Mouse (Mus musculus): ENCODE results near the gene Etv6. TPM values are rescaled to one million over a fixed set of nuclear protein-coding genes. Genes with fewer than 3 reads are reported as not detected.

The Etv6 gene
- polyA plus RNA-seq, 1 experiment from 2014 or later, result 12.1 TPM

DNA sequence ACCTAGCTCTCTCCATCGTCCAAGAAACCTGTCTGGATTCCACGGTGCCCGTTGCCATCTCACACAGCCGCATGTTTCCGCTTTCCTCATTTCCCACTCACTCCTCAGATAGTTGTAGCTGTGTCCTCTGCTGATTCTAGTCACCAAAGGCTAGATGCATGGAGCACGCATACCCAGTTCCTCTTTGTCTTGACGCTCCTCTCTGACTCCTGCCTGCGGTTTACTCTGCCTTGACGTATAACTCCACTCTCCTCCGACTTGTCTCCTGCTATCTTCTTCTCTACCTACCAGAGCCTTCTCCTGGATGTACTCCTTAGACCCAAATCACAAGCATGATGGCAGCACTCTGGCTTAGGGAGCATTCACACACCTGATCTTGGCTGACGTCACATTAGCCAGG lies 169.7 kb downstream of the Etv6 start:
- WGBS, result 95% methylated on average over 11 of the region's 11 CpGs
- H3K36me3 ChIP-seq, result peaks cover 3% of the 10 kb centered on the region; the same call in 1 of the 2 replicates
- H3K27ac ChIP-seq, result no peak overlapping the region
- H3K27me3 ChIP-seq (ENCODE audit: insufficient read depth, poor library complexity, severe bottlenecking), result no peaks in the 10 kb centered on the region
- no peaks in the 10 kb centered on the region for H3K9me3 ChIP-seq
- no peak overlapping the region for H3K4me3 ChIP-seq
- H3K4me1 ChIP-seq (replicated peaks), result peaks cover 31% of the 10 kb centered on the region
- no peak for DNase-seq (ENCODE audit: low spot score)

GRCm38 (mm10) chr6:134205726-134206125 lies 170.2 kb downstream of the Etv6 start:
- DNase-seq (ENCODE audit: low spot score), result no peak
- WGBS, result 89% methylated on average over 5 of the region's 5 CpGs
- Histone ChIP-seq H3K9me3 (no peaks in the 10 kb centered on the region), H3K27me3 (ENCODE audit: insufficient read depth, poor library complexity, severe bottlenecking) (no peaks in the 10 kb centered on the region), H3K36me3 (no peaks in the 10 kb centered on the region), H3K4me1 (replicated peaks) (peaks cover 25% of the 10 kb centered on the region), H3K27ac (no peak overlapping the region), H3K4me3 (no peak overlapping the region)

DNA sequence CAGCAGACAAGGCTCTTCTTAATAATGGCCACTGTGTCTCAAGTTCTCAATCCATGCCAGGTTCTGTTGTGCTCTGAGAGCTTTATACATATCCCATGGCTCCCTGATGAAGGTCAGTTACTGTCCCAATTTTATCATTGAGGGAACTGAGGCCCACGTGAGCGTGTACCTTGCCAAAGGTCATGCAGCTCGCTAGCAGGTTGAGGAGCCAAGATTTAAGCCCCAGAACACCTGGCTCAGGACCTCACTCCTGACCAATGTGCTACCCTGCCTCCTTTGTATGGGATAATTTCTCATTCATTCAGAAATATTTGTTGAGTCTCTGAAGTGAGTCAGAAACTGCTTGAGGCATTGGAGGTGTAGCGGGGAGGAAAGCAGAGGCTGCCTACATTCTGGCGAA lies 170.8 kb downstream of the Etv6 start:
- H3K27ac ChIP-seq, result no peak overlapping the region

DNA sequence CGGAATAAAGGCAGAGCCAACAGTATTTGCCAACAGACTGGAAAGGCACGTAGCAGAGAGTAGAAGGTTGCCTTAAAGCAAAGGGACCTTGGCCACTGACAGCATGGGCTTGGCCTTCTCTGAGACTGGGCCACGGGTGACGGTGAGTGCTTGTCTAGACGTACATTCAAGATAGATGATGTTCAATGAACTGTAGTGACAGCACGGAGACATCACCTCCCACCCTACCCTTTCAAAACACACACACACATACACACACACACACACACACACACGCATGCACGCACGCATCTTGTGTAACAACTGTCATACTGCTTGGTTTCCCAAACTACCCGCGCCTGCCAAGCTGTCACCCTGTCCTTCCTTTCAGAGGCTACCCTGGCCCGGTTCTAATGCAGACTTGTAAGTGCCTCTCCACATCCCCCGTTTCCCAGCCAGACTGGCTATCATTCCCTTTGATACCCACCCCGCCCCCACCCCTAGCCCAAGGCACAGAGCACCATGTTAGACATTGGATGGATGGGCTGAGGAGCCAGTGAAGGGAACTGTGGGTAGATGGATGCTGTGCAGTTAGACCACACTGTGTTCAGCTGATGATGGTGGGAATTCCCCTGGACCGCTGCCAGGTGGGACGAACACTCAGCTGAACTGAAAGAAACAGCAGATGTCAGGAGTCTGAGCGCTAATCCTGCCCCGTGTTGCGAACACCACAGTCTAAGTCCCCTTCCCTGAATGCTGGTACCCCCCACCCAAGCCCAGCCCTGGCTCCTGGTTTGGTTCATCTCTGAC lies 172.1 kb downstream of the Etv6 start:
- peak overlapping the region; percentile 12; the same call in 1 of the 2 replicates for H3K27ac ChIP-seq
- DNase-seq (ENCODE audit: low spot score), result no peak

More for the DNA sequence above, 170.8 kb downstream of the Etv6 start:
- H3K9me3 ChIP-seq, result no peaks in the 10 kb centered on the region
- peaks cover 25% of the 10 kb centered on the region for H3K4me1 ChIP-seq (replicated peaks)
- no peaks in the 10 kb centered on the region for H3K27me3 ChIP-seq (ENCODE audit: insufficient read depth, poor library complexity, severe bottlenecking)
- DNase-seq (ENCODE audit: low spot score), result no peak
- no peak overlapping the region for H3K4me3 ChIP-seq
- WGBS, result 92% methylated on average over 5 of the region's 5 CpGs
- H3K36me3 ChIP-seq, result no peaks in the 10 kb centered on the region

DNA sequence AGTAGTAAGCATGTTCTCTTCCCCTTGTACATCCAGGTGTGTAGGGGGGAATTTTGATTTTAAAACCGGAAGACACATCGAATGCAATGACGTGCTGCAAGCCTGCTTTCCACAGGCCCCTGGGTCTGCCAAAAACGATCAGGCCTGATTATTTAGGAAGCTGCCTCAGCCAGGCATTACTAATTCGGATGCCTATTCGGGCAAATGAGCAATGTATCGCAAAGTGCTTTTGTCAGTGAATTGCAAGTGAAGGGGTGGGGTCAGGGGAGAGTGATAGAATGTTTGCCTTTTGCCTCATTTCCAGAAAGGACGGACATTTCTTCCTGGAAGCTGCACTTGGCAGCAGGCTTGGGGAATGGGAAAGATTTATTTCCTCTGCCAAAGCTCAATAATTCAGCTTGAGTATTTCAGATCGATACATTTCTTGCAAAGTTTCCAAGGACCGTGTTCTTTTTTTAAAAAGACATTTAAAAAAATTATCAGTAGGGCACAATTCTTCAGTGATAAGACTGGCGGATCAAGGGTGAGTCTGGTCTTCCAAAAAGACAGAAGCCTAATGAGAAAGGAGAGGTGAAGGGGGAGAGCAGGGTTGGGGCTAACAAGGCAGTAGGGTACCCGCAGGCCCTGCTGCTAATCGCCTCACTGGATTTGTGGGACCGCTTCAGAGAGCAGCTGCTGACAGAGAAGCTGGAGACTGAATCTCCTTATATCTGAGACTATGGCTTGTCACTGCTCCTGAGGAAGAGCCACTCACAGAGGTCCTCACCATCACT lies 172.9 kb downstream of the Etv6 start:
- Histone ChIP-seq H3K27me3 (ENCODE audit: insufficient read depth, poor library complexity, severe bottlenecking) (no peaks in the 10 kb centered on the region), H3K4me1 (replicated peaks) (peaks cover 28% of the 10 kb centered on the region), H3K36me3 (no peaks in the 10 kb centered on the region), H3K9me3 (no peaks in the 10 kb centered on the region), H3K4me3 (no peak overlapping the region), H3K27ac (0 out of 2 replicates have a peak overlapping the region, but pooled peaks have one; percentile 12)
- DNase-seq (ENCODE audit: low spot score), result no peak
- 84% methylated on average over 14 of the region's 14 CpGs for WGBS

More for the DNA sequence above, 172.1 kb downstream of the Etv6 start:
- H3K4me1 ChIP-seq (replicated peaks), result peaks cover 28% of the 10 kb centered on the region
- H3K27me3 ChIP-seq (ENCODE audit: insufficient read depth, poor library complexity, severe bottlenecking), result no peaks in the 10 kb centered on the region
- H3K4me3 ChIP-seq, result no peak overlapping the region
- WGBS, result 86% methylated on average over 19 of the region's 19 CpGs
- no peaks in the 10 kb centered on the region for H3K9me3 ChIP-seq
- no peaks in the 10 kb centered on the region for H3K36me3 ChIP-seq

GRCm38 (mm10) chr6:134210675-134211457 lies 175.4 kb downstream of the Etv6 start:
- peaks cover 28% of the 10 kb centered on the region for H3K4me1 ChIP-seq (replicated peaks)
- 88% methylated on average over 13 of the region's 13 CpGs for WGBS
- H3K36me3 ChIP-seq, result 0 out of 2 replicates have a peak, but pooled peaks cover 2% of the 10 kb centered on the region
- H3K27me3 ChIP-seq (ENCODE audit: insufficient read depth, poor library complexity, severe bottlenecking), result no peaks in the 10 kb centered on the region
- no peaks in the 10 kb centered on the region for H3K9me3 ChIP-seq
- no peak overlapping the region for H3K4me3 ChIP-seq
- no peak for DNase-seq (ENCODE audit: low spot score)
- no peak overlapping the region for H3K27ac ChIP-seq

DNA sequence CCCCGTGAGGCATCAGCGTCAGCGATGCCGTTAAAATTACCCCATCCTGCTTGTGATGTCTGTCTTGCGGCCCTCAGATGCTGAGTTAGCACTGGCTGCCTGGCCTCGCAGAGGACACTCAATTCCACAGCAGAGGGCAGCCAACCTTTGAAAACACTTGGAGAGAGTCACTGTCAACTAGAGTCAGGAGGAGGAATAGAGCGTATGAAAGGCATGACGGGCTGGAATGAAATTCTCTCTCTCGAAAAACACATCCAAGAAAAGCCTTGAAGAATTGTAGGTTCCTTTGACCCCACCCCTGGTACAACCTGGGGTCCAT lies 175.9 kb downstream of the Etv6 start:
- Histone ChIP-seq H3K9me3 (no peaks in the 10 kb centered on the region), H3K36me3 (0 out of 2 replicates have a peak, but pooled peaks cover 2% of the 10 kb centered on the region), H3K4me3 (no peak overlapping the region), H3K4me1 (replicated peaks) (peaks cover 26% of the 10 kb centered on the region), H3K27ac (no peak overlapping the region), H3K27me3 (ENCODE audit: insufficient read depth, poor library complexity, severe bottlenecking) (no peaks in the 10 kb centered on the region)
- no peak for DNase-seq (ENCODE audit: low spot score)
- 86% methylated on average over 9 of the region's 9 CpGs for WGBS

DNA sequence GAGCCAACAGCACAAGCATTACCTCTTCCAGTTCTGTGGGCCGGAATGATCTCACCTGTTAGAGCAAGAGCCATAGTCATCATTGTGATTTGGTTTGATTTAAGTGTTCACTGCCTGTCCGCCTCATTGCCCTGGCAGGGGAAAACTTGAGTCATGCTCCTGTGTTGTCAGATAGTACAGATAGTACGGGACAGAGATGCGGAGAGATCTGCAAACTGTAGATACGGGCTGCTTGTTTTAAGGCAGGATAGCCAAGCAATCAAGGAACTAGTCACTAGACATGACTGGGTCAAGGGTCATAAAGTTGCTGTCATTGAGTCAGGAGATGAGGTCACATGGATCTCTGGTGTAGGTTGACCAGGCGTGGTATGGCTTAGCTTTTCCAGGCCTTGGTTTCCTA lies 182.2 kb downstream of the Etv6 start:
- H3K27me3 ChIP-seq (ENCODE audit: insufficient read depth, poor library complexity, severe bottlenecking), result no peaks in the 10 kb centered on the region
- no peak for DNase-seq (ENCODE audit: low spot score)

DNA sequence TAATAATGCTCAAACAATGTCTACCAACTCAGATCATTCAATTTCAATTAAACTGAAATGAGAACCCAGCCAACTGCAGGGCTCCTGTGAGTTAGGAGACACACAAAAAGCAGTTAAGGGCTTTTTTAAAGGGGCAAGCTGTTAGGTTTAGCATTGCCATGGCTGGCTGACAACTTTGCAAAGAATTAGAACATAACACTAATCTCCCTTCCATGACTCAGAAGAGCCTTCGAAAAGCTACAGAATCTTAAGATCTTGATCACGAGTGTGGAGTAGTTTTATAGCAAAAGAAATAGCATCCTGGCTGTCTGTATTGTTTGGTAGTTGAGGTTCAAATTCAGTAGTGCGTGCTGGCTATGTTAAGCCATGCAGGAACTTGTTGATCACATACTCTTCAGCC lies 182.9 kb downstream of the Etv6 start:
- no peaks in the 10 kb centered on the region for H3K9me3 ChIP-seq
- H3K36me3 ChIP-seq, result peaks cover 14% of the 10 kb centered on the region
- no peak overlapping the region for H3K4me3 ChIP-seq
- H3K27me3 ChIP-seq (ENCODE audit: insufficient read depth, poor library complexity, severe bottlenecking), result no peaks in the 10 kb centered on the region
- no peak overlapping the region for H3K27ac ChIP-seq
- 94% methylated on average over 3 of the region's 3 CpGs for WGBS
- no peak for DNase-seq (ENCODE audit: low spot score)
- peaks cover 13% of the 10 kb centered on the region for H3K4me1 ChIP-seq (replicated peaks)

More for the DNA sequence above, 182.2 kb downstream of the Etv6 start:
- Histone ChIP-seq H3K4me1 (replicated peaks) (peaks cover 12% of the 10 kb centered on the region), H3K9me3 (no peaks in the 10 kb centered on the region), H3K36me3 (peaks cover 7% of the 10 kb centered on the region; the same call in 1 of the 2 replicates), H3K4me3 (no peak overlapping the region), H3K27ac (no peak overlapping the region)
- 92% methylated on average over 6 of the region's 6 CpGs for WGBS

GRCm38 (mm10) chr6:134219358-134219757 lies 183.9 kb downstream of the Etv6 start:
- peaks cover 13% of the 10 kb centered on the region for H3K4me1 ChIP-seq (replicated peaks)
- H3K9me3 ChIP-seq, result no peaks in the 10 kb centered on the region
- H3K27me3 ChIP-seq (ENCODE audit: insufficient read depth, poor library complexity, severe bottlenecking), result no peaks in the 10 kb centered on the region
- WGBS, result 80% methylated on average over 6 of the region's 6 CpGs
- H3K36me3 ChIP-seq, result peaks cover 14% of the 10 kb centered on the region
- DNase-seq (ENCODE audit: low spot score), result no peak
- H3K4me3 ChIP-seq, result no peak overlapping the region
- H3K27ac ChIP-seq, result no peak overlapping the region

DNA sequence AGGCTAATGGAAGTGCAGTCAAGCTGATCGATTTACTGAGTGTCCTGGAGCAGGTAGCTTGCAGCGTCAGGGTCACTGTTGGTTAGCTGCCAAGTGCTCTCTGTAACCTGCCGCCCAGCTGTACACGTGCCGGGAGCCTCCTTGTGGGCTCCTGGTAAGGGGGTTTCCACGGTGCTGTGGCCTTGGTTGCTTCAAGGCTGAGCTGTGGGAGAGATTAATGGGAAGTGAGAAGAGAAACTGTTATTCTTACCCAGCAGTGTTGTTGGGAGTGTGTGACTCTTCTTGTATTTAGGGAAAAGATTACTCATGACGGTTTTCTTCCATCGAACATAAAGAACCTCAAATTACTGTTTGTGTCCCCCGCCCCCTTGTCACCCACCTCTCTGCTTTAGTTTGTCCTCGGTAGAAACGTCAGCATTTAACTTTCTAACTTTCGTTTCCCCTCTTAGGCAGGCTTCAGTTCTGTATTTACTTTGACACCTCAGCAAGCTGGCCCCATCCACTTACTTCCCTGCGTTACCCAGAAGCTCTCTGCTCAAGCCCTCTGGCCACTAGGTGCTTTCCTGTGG lies 184.8 kb downstream of the Etv6 start:
- Histone ChIP-seq H3K9me3 (no peaks in the 10 kb centered on the region), H3K27me3 (ENCODE audit: insufficient read depth, poor library complexity, severe bottlenecking) (no peaks in the 10 kb centered on the region), H3K27ac (no peak overlapping the region), H3K36me3 (peaks cover 19% of the 10 kb centered on the region), H3K4me3 (no peak overlapping the region), H3K4me1 (replicated peaks) (peaks cover 13% of the 10 kb centered on the region)
- no peak for DNase-seq (ENCODE audit: low spot score)
- WGBS, result 88% methylated on average over 13 of the region's 13 CpGs

DNA sequence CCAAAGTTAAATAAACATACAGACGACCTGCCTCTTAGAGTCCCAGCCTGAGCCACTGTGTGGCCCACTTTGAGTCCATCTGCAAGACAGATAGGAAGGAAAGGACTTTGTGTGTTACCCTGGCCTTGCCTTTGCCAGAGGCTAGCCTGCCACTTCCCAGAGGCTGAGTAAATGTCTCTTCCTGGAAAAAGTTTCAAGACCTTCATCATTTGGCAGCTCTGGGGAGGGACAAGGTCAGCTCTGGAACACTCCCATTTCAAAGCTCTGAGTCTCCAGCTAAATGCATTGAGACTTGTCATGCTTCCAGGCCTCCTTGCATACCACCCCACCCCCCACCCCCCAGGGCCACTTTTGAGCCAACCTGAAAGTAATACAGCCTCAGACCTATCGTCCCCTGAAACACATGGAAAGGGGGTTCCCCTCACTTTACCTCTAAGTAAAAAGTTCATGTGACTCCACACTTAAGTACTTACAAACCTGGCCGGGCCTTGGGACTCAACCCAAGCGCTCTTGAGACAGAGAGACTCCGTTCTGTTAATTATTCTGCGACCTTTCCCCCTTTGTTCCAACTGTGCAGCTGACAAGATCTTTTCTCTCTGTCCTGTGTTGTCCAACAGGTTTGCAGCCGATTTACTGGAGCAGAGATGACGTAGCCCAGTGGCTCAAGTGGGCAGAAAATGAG lies 186.9 kb downstream of the Etv6 start:
- Histone ChIP-seq H3K27ac (peak overlapping the region; percentile 16; the same call in 1 of the 2 replicates), H3K4me1 (replicated peaks) (peaks cover 13% of the 10 kb centered on the region), H3K27me3 (ENCODE audit: insufficient read depth, poor library complexity, severe bottlenecking) (no peaks in the 10 kb centered on the region), H3K9me3 (no peaks in the 10 kb centered on the region), H3K4me3 (no peak overlapping the region), H3K36me3 (peaks cover 24% of the 10 kb centered on the region)
- 53% methylated on average over 8 of the region's 8 CpGs for WGBS
- no peak for DNase-seq (ENCODE audit: low spot score)
